Mouse (Mus musculus): ENCODE measurements around the gene Hint2.

DNA sequence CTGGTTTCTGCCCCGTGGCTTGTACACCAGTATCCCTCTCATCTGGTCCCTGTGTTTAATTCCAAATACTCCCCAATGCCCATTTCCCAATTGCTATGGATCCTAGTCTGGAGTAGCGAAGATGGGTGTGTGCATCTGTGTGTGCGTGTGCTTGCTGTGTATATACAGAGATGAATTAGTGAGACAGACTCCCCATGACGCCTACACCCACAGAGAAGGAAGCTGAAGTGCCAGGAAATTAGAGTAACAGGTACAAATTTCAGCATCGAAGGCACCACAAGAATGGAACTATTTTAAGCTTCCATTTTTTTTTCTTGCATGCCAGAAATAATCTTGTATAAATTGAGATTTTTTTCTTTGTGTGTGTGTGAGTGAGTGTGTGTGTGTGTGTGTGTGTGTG, 34.8 kb upstream of the Hint2 start:
- TF ChIP-seq CTCF (IDR thresholded peaks at IDR 0.05; ENCODE audit: low read depth) (no peak), EP300 (IDR thresholded peaks at IDR 0.05; ENCODE audit: low read depth) (no peak)

Measured in liver, postnatal 0 days (tissue).